Mouse (Mus musculus): Measurements from ENCODE around the gene Gm10447. TPM values are rescaled to one million over a fixed set of nuclear protein-coding genes. Genes with fewer than 3 reads are reported as not detected.

The Gm10447 gene
- total RNA-seq (2023): not detected

GRCm38 (mm10) chr11:53456474-53457371 is at the start of gene Gm10447, which contains the start of gene Shroom1:
Gm10447 (minus strand) TSS chr11:53457110.
Shroom1 (plus strand) TSS chr11:53457205.

GRCm38 (mm10) chr11:53479783-53480301 is 22.9 kb upstream of the Gm10447 start, which contains the start of the genes Gm9945 and Sowaha:
Gm9945 (plus strand) TSS chr11:53480166.
Sowaha (minus strand) TSS chr11:53480274.

DNA sequence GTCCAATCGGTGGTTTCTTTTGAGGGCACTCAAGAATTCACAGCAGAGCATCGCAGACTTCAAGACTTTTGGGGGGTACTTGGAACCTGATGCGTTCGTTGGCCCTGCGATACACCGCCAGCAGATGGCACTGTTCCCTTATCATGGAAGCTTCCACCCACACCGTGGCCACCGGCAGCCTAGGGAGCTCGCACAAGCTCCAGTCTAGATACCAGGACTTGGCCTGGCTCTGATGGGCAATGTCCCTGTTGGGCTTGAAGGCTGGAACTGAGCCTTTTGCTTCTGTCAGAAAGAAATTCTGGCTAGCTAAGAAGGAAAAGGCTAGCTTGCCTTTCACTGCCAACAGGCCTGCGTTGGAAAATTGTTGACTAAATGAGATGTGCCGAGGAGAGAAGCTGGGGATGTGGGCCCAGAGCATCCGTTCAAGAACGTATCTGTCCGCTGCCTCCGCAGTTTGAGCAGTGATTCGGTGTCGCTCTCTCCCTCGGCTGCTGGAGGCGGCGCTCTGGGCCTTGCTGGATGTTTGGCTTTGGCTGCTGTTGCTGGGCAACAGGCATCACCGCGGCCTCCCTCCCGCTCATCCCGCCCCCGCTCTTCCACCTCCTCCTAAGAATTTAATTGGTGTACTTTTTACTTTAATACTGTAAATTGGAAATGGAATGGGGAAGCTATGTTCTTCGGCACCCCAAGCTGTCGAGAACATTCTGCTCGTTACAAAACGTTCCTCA is 13.2 kb upstream of the Gm10447 start, which contains the start of gene Gm9837:
Gm9837 (minus strand) TSS at position 512 of the 728 bp plus-strand sequence.

DNA sequence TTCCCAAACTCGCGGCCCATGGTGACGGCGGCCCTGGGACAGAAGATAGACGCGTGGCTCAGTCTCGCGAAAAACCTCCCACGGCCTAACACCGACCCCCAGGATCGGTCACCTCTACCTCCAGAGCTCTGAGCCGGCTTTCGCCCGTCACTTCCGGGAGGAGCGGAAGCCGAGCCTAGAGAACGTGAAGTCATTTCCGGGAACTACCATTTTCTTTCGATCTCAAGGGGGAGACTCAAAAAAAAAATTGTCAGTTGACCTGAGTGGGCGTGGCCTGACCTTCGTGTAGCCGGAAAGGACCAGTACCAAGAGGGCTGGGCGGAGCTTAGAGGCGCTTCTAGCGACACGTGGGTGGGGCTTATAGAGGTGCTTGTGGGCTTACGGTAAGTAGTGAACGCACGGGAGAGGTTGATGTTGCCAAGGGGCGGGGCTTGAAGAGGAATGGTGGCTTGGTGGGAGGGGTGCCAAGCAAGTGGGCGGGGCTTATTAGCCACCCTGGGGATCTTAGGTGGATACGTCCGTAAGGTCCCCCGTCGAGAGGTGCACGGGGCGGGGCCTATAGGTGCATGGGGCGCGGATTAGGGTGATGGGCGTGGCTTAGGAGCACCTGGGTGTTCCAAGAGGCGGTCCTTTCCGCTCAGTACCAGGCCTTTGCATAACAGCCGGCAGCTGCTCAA is 26.1 kb downstream of the Gm10447 start, which contains the start of the genes Uqcrq and Gdf9:
Uqcrq (minus strand) TSS at position 162 of the 677 bp plus-strand sequence.
Gdf9 (plus strand) TSS at position 354 of the 677 bp plus-strand sequence.

GRCm38 (mm10) chr11:53423036-53423435 is 33.9 kb downstream of the Gm10447 start, which contains the start of gene Leap2:
Leap2 (minus strand) TSS chr11:53423170.

Other genes starting within 250 kb of the Gm10447 start
- gene Hspa4, start 156.7 kb downstream of the Gm10447 start, total RNA-seq (2023): 105 TPM
- 22.1 TPM for gene Zcchc10, start 132.4 kb downstream of the Gm10447 start, total RNA-seq (2023)
- 258 TPM for gene Aff4, start 106.3 kb downstream of the Gm10447 start, total RNA-seq (2023)
- not detected for gene Leap2, start 33.9 kb downstream of the Gm10447 start, total RNA-seq (2023)
- 142 TPM for gene Uqcrq, start 26.3 kb downstream of the Gm10447 start, total RNA-seq (2023)
- gene Gdf9, start 26.1 kb downstream of the Gm10447 start, total RNA-seq (2023): not detected
- gene Shroom1, start 95 bp upstream of the Gm10447 start, total RNA-seq (2023): not detected
- gene Gm9837, start 13.4 kb upstream of the Gm10447 start, total RNA-seq (2023): not detected
- gene Gm9945, start 23.1 kb upstream of the Gm10447 start, total RNA-seq (2023): not detected
- gene Sowaha, start 23.2 kb upstream of the Gm10447 start, total RNA-seq (2023): not detected
- gene Sept8, start 62.1 kb upstream of the Gm10447 start, total RNA-seq (2023): 1.2 TPM
- gene Kif3a, start 110.3 kb upstream of the Gm10447 start, total RNA-seq (2023): 8.2 TPM
- gene Il4, start 161.6 kb upstream of the Gm10447 start, total RNA-seq (2023): not detected
- not detected for gene Il13, start 177.6 kb upstream of the Gm10447 start, total RNA-seq (2023)

Data from CD4-positive naive resting alpha-beta T cell, adult 57 days (primary cell).